Mouse (Mus musculus) leukemia stem cell, adult 10-12 weeks (primary cell): ENCODE data around the gene Tbk1. TPM values are rescaled to one million over a fixed set of nuclear protein-coding genes. Genes with fewer than 3 reads are reported as not detected.

Experiments used
- polyA plus RNA-seq: library from polyadenylated mRNA; stranded (reverse); fragments of >175 nt; gene quantifications from 2 replicates; pipeline ENCODE4 v1.2.3, GENCODE M21; 2012; ENCODE audit warnings: low replicate concordance

Tbk1 gene
- 0.95 and 2.7 TPM in 2 replicates for polyA plus RNA-seq

GRCm38 (mm10) chr10:121586675-121587370 is at the start of gene Tbk1:
TSS of gene Tbk1 (minus strand) at chr10:121586787.

GRCm38 (mm10) chr10:121626186-121626882 is 39.7 kb upstream of the Tbk1 start, which contains the start of gene Xpot:
TSS of gene Xpot (minus strand) at chr10:121626332.

Other genes starting within 250 kb of the Tbk1 start
- 0.28 and 0.99 TPM in 2 replicates for gene Tbc1d30, start 235.5 kb downstream of the Tbk1 start, polyA plus RNA-seq
- gene Gns, start 221.7 kb downstream of the Tbk1 start, polyA plus RNA-seq = 60.2 and 135 TPM in 2 replicates
- gene Rassf3, start 110.4 kb downstream of the Tbk1 start, polyA plus RNA-seq = 3.2 and 5.3 TPM in 2 replicates
- gene Xpot, start 39.5 kb upstream of the Tbk1 start, polyA plus RNA-seq = 4.9 and 95.9 TPM in 2 replicates
- gene D930020B18Rik, start 54.8 kb upstream of the Tbk1 start, polyA plus RNA-seq = not detected in 2 replicates
- gene BC048403, start 153.2 kb upstream of the Tbk1 start, polyA plus RNA-seq = 5.2 and 7.4 TPM in 2 replicates